13 mouse cellular contexts compared by ENCODE assay signal in genomic region chr3:95689940-95690339, GRCm38 (mm10). TPM values are rescaled to one million over a fixed set of nuclear protein-coding genes. Genes with fewer than 3 reads are reported as not detected.
DNase-seq lines count a peak whose midpoint lies in the region; ATAC-seq and TF ChIP-seq lines count a peak whose summit lies in the region.
"Had no signal": no experiment of that assay in that cellular context is flagged by ENCODE, and none has a peak within 500 bp of the region (broad histone marks: within the 10 kb centered on the region; RNA-seq: fewer than 3 reads in every experiment).

No protein-coding gene starts in this region.

- peaks cover 32% of the 10 kb centered on the region for H3K4me1 ChIP-seq in liver, postnatal 0 days (ENCODE audit: insufficient read depth)
- H3K4me1 ChIP-seq in heart, embryonic 13.5 days, result peaks cover 85% of the 10 kb centered on the region
- H3K4me1 ChIP-seq in stomach, embryonic 15.5 days, result peaks cover 25% of the 10 kb centered on the region

- H3K4me3 ChIP-seq in liver, postnatal 0 days (ENCODE audit: low read depth, low read length), result no peak overlapping the region
- H3K4me3 ChIP-seq in heart, embryonic 13.5 days, result 0 out of 2 replicates have a peak overlapping the region, but pooled peaks have one; percentile 1
- no peak overlapping the region for H3K4me3 ChIP-seq in stomach, embryonic 15.5 days (replicated peaks)
- H3K4me3 ChIP-seq: liver, embryonic 13.5 days; megakaryocyte, embryonic 14.5 days had no signal

- TF ChIP-seq CTCF in liver, postnatal 0 days (IDR thresholded peaks at IDR 0.05; ENCODE audit: low read depth), result no peak

- H3K36me3 ChIP-seq in liver, postnatal 0 days (replicated peaks; ENCODE audit: insufficient read depth, low read length), result no peaks in the 10 kb centered on the region
- 0 out of 2 replicates have a peak, but pooled peaks cover 6% of the 10 kb centered on the region for H3K36me3 ChIP-seq in heart, embryonic 13.5 days
- no peaks in the 10 kb centered on the region for H3K36me3 ChIP-seq in stomach, embryonic 15.5 days

- 59% methylated on average over 2 of the region's 2 CpGs for WGBS in liver, postnatal 0 days (ENCODE audit: insufficient replicate concordance)
- WGBS in heart, embryonic 13.5 days, result 16% methylated on average over 2 of the region's 2 CpGs
- 23% methylated on average over 2 of the region's 2 CpGs for WGBS in stomach, embryonic 15.5 days

- no peak overlapping the region for H3K9ac ChIP-seq in liver, postnatal 0 days (replicated peaks)
- H3K9ac ChIP-seq in heart, embryonic 13.5 days, result peak overlapping the region; percentile 55
- no peak overlapping the region for H3K9ac ChIP-seq in stomach, embryonic 15.5 days
- H3K9ac ChIP-seq: liver, embryonic 13.5 days had no signal

- H3K4me2 ChIP-seq in liver, postnatal 0 days (ENCODE audit: low read depth, low read length), result no peak overlapping the region
- peak overlapping the region; percentile 38 for H3K4me2 ChIP-seq in heart, embryonic 13.5 days
- no peak overlapping the region for H3K4me2 ChIP-seq in stomach, embryonic 15.5 days
- H3K4me2 ChIP-seq: liver, embryonic 13.5 days had no signal

- peaks cover 11% of the 10 kb centered on the region; the same call in 1 of the 2 replicates for H3K27me3 ChIP-seq in liver, postnatal 0 days (ENCODE audit: insufficient read depth, low read length)
- H3K27me3 ChIP-seq in heart, embryonic 13.5 days (replicated peaks), result no peaks in the 10 kb centered on the region
- H3K27me3 ChIP-seq in stomach, embryonic 15.5 days (replicated peaks), result no peaks in the 10 kb centered on the region

- ATAC-seq in liver, postnatal 0 days, result no peak
- no peak for ATAC-seq in heart, embryonic 13.5 days (ENCODE audit: extremely low read depth, insufficient number of reproducible peaks, low FRiP score, low TSS enrichment)
- no peak for ATAC-seq in stomach, embryonic 15.5 days (ENCODE audit: insufficient read depth, low FRiP score, low read depth)

- no peak for TF ChIP-seq EP300 in liver, postnatal 0 days (IDR thresholded peaks at IDR 0.05; ENCODE audit: low read depth)

- DNase-seq in heart, adult 11 months, result peak; percentile 86
- no peak for DNase-seq in heart, adult 8-10 months (ENCODE audit: low spot score)
- no peak for DNase-seq in liver, postnatal 0 days
- no peak for DNase-seq in liver
- DNase-seq in left cerebral cortex, adult 9 months (ENCODE audit: low spot score in 2 of 2), result no peak
- no peak for DNase-seq in embryo, embryonic 11 days
- DNase-seq: liver, embryonic 13.5 days; right cerebral cortex, postnatal 14 days had no signal

- H3K27ac ChIP-seq in liver, postnatal 0 days (ENCODE audit: low read depth), result 0 out of 2 replicates have a peak overlapping the region, but pooled peaks have one; percentile 34
- peak overlapping the region; percentile 87 for H3K27ac ChIP-seq in heart, embryonic 13.5 days (replicated peaks)
- H3K27ac ChIP-seq in stomach, embryonic 15.5 days, result peak overlapping the region; percentile 49; the same call in 1 of the 2 replicates
- H3K27ac ChIP-seq: liver, embryonic 13.5 days had no signal

- no peaks in the 10 kb centered on the region for H3K9me3 ChIP-seq in liver, postnatal 0 days (ENCODE audit: low read length)
- no peaks in the 10 kb centered on the region for H3K9me3 ChIP-seq in heart, embryonic 13.5 days
- no peaks in the 10 kb centered on the region for H3K9me3 ChIP-seq in stomach, embryonic 15.5 days
- H3K9me3 ChIP-seq: G1E; liver, embryonic 13.5 days; megakaryocyte, embryonic 14.5 days had no signal

RNA-seq across cellular contexts. Expression of gene Adamtsl4, which starts 2.2 kb away (rescaled TPM):
- total RNA-seq in heart, adult 8-10 months (2022), result 10 to 100 TPM; 35.5 to 60.3 (median 45.4) TPM
- 2.5 and 2.6 TPM in 2 replicates for polyA plus RNA-seq in liver, postnatal 0 days (2015; fragmentation: Nextera tagmentation; extraction: Ambion mirVana)
- 4.8 and 7.3 TPM in 2 replicates for polyA plus RNA-seq in heart, embryonic 13.5 days (2015; fragmentation: Nextera tagmentation; extraction: Ambion mirVana)
- polyA plus RNA-seq in stomach, embryonic 15.5 days (2015; fragmentation: Nextera tagmentation; extraction: Ambion mirVana), result 3.8 and 7.3 TPM in 2 replicates
- polyA plus RNA-seq: G1E had no signal

RNA-seq across cellular contexts. Expression of gene Mcl1, which starts 31.4 kb away (rescaled TPM):
- total RNA-seq in heart, adult 8-10 months (2022), result 100 to 1,000 TPM; 123 to 159 (median 134) TPM
- 36.2 and 38.2 TPM in 2 replicates for polyA plus RNA-seq in liver, postnatal 0 days (2015; fragmentation: Nextera tagmentation; extraction: Ambion mirVana)
- polyA plus RNA-seq in heart, embryonic 13.5 days (2015; fragmentation: Nextera tagmentation; extraction: Ambion mirVana), result 36.0 and 36.2 TPM in 2 replicates
- 54.1 and 57.7 TPM in 2 replicates for polyA plus RNA-seq in stomach, embryonic 15.5 days (2015; fragmentation: Nextera tagmentation; extraction: Ambion mirVana)

RNA-seq across cellular contexts. Expression of gene Ecm1, which starts 49.4 kb away (rescaled TPM):
- 10 to 100 TPM; 36.6 to 76.5 (median 42.3) TPM for total RNA-seq in heart, adult 8-10 months (2022)
- 81.2 and 90.1 TPM in 2 replicates for polyA plus RNA-seq in liver, postnatal 0 days (2015; fragmentation: Nextera tagmentation; extraction: Ambion mirVana)
- polyA plus RNA-seq in heart, embryonic 13.5 days (2015; fragmentation: Nextera tagmentation; extraction: Ambion mirVana), result 61.1 and 68.7 TPM in 2 replicates
- polyA plus RNA-seq in stomach, embryonic 15.5 days (2015; fragmentation: Nextera tagmentation; extraction: Ambion mirVana), result 18.5 and 42.6 TPM in 2 replicates
- total RNA-seq: common myeloid progenitor, adult 5-6 weeks had no signal

Comparison
In these comparisons a context has a peak if more than half of its experiments do, and no peak if none do; other contexts are left out.
1. H3K27ac ChIP-seq: peak in every context shown above with its lines; median percentile 87 in heart, embryonic 13.5 days; 49 in stomach, embryonic 15.5 days; 34 in liver, postnatal 0 days.